Mouse (Mus musculus): ENCODE results near the gene Myo1a.

DNA sequence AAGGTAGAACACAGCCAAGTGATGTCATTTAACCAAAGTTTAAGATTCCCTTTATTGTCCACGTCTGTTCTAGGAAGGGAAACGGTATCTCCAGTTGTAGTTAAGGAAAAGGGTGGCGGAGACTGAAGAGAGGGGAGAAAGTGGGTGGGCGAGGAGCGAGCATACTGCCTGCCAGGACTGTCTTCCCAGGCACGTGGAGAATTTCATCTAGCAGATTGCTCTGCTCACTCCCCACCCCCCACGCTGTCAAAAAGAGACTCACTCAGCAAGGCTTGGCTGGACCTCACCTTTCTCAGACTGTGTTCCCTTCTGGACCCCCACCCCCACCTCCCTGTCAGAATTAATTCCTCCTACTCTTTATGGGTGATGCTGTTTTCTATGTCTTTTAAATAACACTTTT lies 35.8 kb upstream of the Myo1a start:
- TF ChIP-seq CTCF (IDR thresholded peaks at IDR 0.05) (no peak), EP300 (IDR thresholded peaks at IDR 0.05) (no peak)
